Mouse (Mus musculus): ENCODE results near the gene Smox.

The Smox gene

DNA sequence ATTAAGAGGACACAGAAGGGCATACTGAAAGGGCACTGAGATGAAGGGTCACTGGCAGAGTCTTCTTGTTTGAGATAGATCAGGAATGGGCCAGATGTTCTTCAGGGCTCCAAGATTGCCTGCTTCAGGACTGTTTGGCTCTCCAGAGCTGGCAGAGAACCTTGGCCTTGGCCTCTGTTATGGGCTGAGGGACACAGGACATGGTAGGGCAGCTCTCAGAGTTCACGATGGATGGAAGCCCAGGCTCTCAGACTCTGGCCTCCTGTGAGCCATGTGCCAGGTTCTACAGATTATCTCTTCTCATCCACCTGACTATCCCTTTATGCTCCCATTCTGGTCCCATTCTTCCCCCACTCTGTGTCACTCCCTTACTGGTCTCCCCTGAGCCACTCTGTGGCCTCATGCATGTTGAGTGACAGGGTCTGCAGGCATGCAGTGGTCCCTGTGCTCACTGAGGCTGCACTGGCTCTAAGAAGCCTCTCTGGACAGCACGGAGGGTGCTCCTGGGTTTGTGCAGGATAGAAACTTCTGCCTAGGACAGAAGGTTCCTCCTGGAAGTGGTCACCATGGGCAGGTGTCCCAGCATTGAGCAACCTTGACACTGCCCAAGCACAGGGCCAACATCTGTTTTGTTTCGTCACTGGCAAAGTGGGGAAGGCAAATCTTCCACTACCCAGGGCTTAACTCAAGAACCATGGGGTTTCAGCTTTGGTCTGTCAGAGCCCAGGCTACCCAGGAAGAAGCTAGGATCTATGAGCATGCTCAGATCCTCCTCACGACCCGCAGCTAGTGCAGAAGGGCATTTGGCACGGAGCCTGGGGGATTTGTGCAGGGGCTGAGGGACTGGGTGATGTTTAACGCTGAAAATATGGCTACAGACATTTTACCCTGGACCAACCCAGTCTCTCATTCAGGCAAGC, 60.7 kb downstream of the Smox start:
- no peak for DNase-seq (ENCODE audit: low read depth, low spot score)

DNA sequence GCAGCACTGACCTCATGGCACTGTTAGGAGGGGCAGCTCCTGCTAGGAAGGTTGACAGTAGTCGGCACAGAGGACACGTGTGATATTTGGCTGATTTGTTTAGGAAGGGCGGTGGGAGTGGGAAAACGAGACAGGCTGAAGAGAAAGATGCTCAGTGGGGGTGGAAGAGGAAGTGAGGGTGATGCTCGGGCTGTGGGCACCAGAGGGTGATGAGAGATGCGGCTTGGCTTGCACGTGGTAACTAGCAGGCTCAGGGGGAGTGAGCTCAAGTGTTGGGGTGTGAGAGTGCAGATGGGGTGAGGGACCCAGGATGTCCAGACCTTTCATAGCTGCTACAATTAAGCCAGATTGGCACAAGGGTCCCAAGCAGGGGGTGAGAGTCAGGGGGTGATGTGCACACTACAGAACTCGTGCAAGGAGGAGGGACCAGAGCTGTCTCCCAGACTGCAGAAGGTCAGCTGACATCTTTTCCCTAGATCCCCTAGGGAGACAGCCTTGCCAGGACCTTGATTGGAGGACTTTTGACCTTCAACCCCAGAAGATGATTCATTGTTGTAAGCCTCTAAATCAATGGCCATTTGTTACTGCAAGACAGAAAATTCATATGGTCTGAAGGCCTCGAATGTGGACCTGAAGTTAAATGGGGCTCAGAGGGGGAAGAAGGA, 61.6 kb downstream of the Smox start:
- no peak for DNase-seq (ENCODE audit: low read depth, low spot score)

DNA sequence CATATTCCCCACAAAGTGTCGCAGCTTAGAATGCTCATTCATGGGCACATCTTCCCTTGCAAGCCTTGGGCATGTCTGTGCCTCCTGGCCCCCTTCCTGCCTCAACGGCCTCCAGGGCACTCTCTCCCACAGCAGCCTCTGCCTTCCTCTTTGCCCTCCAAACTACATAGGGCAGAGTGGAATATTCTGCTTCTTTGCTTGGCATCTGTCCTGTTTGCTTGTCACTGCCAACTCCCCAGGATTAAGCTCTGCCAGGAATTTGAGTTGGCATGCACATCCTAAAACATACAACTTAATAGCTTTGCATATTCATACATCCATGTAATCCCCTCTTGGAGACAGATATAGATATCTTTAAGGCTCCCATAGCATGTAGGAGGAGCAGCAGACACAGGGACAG, 66.6 kb downstream of the Smox start:
- DNase-seq (ENCODE audit: low read depth, low spot score): no peak

DNA sequence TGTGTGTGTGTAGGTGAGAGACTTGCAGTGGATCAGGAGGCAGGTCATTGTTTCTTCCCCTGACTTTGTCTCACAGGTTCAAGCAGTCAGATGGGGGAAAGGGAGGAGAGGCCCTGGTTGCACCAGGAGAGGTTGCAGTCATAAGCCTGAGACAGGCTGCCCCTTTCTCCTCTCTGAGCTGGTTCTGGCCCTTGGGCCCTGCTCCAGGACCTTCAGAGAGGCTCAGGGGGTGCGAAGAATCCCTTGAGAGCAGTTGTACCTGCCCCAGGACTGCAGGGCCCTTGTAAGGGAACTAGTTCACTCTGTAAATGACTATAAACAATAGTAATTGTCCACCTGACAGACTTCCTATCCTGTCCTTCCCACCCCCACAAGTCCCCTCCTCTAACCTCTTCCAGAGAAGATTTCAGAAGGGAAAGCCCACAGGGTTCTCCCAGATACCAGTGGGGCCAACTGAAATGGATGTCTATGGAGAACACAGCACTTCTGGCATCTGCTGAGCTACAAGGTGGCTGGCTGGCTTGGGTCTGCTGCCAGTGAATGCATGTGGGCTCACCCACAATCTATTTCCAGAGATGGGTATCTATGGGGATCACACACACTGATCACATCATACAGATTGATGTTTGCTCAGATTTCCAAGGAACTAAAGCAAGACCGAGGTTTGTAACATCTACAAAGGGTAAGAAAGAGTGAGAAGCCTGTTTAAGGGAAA, 69.1 kb downstream of the Smox start:
- no peak for DNase-seq (ENCODE audit: low read depth, low spot score)

DNA sequence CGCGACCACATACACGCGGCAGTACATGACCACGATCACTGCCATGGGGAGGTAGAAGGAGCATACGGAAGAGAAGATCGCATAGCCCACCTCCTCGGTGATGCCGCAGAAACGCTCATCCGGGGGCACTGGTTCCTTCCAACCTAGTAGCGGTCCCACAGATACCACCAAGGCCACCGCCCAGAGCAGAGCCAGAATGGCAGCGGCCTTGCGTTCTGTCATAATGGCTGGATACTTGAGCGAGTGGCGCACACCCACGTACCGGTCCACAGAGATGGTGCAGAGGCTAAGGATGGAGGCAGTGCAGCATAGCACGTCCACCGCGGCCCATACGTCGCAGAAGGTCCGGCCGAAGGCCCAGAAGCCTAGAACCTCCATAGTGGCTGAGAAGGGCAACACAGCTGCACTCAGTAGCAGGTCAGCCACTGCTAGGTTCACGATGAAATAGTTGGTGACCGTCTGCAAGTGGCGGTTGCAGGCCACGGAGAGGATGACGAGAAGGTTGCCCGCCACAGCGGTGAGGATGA, 70.1 kb downstream of the Smox start:
- no peak for DNase-seq (ENCODE audit: low read depth, low spot score)

DNA sequence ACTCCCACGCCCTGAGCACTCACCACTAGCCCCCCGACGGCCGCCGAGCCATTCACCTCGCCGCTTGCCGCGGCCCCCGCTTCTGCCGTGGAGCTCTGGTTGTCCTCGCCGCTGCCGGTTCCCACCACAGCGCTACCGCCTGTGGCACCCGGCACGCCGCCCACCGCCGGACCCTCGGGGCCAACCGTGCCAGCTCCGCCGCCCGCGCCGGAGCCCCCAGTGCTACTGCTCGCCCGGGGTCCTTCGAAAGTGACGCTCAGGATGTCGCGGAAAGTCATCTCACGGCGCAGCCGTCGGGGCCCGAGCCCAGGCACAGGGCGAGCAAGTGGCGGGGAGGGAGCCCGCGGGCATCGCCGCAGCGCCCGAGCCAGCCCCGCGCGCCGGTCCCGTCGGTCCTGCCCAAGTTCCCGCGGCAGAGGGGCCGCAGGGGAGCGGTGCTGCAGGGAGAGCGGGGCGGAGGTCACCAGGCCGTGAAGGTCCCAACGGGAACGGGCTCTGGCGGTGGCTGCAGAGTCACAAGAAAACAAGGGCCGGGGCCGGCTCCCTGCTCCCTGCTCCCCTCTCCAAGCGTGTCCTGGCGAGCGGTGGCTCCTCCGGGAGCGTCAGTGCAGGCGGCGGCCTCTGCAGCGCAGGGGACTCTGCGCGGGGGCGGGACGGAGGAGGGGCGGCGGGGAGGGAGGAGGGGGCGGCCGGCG, 70.7 kb downstream of the Smox start, which contains the start of gene Adra1d:
Gene Adra1d (minus strand): TSS at position 393 of the 695 bp plus-strand sequence.
- DNase-seq (ENCODE audit: low read depth, low spot score): no peak

DNA sequence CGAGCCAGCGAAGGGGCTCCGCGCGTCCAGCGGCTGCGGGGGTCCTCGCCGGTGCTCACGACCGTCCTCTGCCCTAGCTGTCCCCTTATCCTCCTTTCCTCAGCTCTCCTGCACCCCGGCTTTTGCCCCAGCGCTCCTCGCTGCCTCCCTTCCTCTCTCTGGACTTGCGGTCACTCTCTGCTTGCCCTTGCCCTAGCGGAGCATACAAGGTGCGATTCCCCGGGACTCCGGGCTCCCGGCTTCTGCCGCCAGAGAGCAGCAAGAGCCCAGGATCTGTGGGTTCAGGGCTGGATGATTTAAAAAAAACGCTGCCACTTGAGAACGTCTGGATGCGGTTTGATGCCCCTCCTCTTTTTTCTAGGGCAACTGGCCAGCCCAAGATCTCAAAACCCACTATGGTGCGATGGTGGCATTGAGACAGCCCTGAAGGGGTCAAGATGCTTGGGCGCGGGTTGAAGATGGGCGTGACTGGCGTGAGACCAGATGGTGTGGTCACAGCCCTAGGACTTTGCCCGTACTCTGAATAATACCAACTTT, 71.4 kb downstream of the Smox start:
- no peak for DNase-seq (ENCODE audit: low read depth, low spot score)
